Mouse (Mus musculus): ENCODE data around the gene Stk32c.
A peak's percentile ranks its signal among the peaks of the same experiment; 100 is the strongest.

Gene Stk32c

DNA sequence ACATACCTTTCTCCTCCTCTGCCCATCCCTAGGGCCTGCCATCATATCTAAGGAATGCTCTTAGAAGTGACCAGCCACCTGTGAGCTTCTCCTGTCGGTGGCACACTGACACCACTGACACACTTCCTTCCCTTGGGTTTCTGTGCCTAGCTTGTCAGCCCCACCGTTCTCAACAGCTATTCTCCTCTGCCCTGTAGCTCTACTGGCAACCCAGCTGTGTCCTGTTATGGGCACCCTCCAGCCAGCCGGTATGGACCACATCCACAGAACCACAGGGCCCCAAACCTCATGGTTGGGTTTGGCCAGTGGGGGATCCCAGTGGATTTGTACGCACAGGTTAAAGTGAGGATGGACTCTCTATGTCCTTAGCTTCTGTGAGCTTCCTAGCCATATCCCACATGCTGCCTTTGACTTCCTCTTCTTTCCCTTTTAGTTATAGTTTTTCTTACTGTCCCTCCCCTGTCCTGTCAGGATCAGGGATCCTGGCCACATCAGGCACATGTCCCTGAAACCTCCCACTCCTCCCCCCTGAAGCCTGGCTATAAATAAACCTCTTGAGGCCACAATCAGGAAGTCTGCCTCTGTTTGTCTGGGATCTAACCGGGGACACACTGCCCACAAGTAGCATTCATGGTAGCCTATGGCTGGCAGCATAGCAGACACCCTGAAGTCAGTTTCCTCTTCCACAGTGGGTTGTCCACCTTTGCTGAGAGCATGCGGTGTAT lies 15.5 kb upstream of the Stk32c start:
- DNase-seq (ENCODE audit: low spot score in 2 of 2), result no peak

GRCm38 (mm10) chr7:139226416-139226815 lies 13.3 kb upstream of the Stk32c start:
- DNase-seq (ENCODE audit: low spot score in 2 of 2), result no peak

DNA sequence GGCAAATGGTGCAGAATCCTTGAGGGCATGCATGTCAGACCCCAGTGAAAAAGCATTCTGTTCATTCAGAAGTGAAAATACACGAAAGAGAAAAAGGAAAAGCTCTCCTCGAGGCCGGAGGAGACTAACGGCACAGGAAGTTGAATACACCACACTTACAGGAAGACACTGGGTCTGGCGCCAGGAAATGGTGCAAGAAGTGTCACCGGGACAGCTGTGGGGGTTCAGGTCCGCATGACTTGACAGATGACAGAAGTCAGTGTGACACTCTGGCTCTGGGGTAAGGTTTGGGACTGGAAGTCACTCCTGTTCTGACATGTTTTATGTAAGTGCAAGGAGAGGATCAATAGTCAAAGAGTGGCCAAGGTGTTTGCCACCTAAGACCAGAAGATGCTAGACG lies 11.6 kb upstream of the Stk32c start:
- no peak for DNase-seq (ENCODE audit: low spot score in 2 of 2)

DNA sequence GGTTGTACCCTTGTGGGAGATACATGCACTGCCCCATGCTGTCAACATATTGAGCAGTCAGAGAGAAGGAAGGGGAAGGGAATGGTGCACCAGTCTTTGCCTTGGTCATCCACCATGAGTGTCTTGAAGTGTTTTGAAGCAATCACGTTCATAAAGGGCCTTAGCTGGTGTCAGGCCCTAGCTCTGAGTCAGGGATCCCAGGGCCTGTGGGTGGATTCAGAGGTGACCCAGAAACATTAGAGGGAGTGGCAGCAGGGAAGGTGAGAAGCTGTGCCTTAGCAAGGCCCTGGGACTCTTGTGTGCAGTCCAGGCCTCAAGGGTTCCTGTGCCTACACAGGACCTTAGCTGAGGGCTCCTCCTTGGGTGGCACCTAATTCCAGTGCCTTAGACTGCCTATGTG lies 11.0 kb upstream of the Stk32c start:
- no peak for DNase-seq (ENCODE audit: low spot score in 2 of 2)

- no peak for DNase-seq (ENCODE audit: low spot score in 2 of 2)
Measured at GRCm38 (mm10) chr7:139222341-139222740, 9.2 kb upstream of the Stk32c start.

GRCm38 (mm10) chr7:139221856-139222255 lies 8.7 kb upstream of the Stk32c start:
- no peak for DNase-seq (ENCODE audit: low spot score in 2 of 2)

DNA sequence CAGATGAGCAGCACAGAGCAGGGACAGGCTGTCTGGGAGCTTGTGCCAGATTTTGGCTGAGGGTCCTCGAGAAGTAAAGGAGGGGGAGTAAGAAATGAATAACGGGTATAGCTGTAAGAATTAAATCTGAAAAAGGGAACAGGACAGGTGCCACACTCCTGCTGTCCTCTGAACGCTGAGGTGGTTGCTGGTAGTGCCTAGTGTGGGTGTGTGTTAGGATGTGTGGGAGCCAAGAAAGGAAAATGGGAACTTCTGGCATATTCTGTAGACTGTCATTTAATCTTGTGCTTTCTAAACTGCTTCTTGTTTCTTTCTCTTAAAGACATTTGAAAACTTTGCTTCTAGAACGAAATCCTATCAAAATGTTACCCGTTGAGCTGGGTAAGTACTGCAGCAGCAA lies 8.0 kb upstream of the Stk32c start:
- no peak for DNase-seq (ENCODE audit: low spot score in 2 of 2)

DNA sequence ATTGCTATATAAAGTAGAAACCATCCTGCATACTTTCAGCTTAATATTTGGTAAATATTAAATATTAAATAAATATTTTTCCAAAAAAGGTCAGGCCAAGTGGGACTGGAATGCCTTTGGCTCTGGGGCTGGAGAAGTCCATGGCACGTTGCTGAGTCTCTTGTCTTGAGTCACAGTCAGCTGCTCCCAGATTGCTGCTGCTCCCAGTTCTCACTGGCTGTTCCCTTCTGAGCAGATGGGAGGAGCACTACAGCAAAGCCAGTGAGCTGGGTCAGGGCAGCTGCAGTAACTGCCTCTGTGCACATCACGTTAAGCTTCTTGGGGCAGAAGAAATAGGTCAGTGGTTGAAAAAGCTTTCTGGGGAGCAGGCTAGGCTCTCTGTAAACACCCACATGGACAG lies 7.2 kb upstream of the Stk32c start:
- no peak for DNase-seq (ENCODE audit: low spot score in 2 of 2)

DNA sequence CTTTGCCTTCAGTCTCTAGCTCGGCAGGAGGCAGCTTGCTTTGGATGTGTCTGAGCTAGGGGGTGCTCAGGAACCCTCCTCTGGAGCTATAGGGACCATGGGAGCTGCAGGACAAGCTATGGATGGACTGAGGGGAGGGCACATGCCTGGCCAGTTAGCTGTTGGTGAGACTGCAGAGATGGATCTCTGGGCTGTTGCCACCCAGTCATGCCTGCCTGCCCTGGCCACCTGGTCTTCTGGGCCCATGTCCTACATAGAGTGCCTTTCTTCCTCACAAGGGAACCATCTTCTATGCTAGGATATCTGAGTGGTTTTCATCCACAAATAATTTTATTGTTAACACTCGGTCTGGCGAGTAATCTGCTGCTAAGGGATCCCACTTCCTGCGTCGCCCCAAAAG lies 6.4 kb upstream of the Stk32c start:
- no peak for DNase-seq (ENCODE audit: low spot score in 2 of 2)

- no peak for DNase-seq (ENCODE audit: low spot score in 2 of 2)
Measured at GRCm38 (mm10) chr7:139218641-139219415, 5.7 kb upstream of the Stk32c start.

- no peak for DNase-seq (ENCODE audit: low spot score in 2 of 2)
Measured at GRCm38 (mm10) chr7:139217046-139217445, 3.9 kb upstream of the Stk32c start.

DNA sequence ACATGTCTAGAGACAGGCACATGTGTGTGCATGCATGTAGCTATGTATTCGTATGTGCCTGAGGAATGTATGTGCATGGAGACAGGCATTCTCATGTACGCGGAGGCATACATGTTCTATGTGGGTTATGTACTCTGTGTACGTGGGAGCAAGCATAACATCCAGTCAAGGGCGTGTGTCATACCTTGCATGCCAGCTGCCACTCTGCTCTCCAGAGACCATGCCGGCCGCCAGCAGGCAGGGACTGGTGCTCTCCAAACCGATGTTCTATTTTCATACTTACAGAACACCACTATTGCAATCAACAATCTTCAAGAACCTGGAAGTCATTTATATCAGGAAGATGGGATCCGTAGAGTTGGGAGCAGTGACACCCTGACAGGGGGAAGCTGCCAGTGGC lies 3.4 kb upstream of the Stk32c start:
- DNase-seq (ENCODE audit: low spot score in 2 of 2), result no peak

GRCm38 (mm10) chr7:139215946-139216345 lies 2.8 kb upstream of the Stk32c start:
- no peak for DNase-seq (ENCODE audit: low spot score in 2 of 2)

- no peak for DNase-seq (ENCODE audit: low spot score in 2 of 2)
Measured at GRCm38 (mm10) chr7:139215516-139215915, 2.4 kb upstream of the Stk32c start.

GRCm38 (mm10) chr7:139214596-139215340 lies 1.7 kb upstream of the Stk32c start:
- DNase-seq (ENCODE audit: low spot score in 2 of 2), result no peak

DNA sequence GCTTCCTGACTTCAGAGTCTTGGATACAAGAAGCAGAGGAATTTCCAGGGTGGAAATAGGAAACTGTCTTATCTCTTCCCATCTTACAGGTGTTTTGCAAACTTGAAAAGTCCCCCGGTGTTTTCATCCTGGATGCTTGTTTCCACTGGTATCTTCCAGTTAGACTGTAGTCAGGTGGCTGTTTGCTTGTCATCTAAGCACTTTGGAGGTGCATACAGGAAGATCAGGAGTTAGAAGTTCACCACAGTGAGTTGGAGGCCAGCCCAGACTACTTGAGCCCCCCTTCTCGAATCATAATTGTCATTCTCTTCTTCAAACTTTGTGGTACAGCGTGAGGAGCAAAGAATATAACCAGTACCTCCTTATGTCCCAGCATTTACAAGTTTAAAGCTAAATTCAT lies 1.1 kb upstream of the Stk32c start:
- no peak for DNase-seq (ENCODE audit: low spot score in 2 of 2)

DNA sequence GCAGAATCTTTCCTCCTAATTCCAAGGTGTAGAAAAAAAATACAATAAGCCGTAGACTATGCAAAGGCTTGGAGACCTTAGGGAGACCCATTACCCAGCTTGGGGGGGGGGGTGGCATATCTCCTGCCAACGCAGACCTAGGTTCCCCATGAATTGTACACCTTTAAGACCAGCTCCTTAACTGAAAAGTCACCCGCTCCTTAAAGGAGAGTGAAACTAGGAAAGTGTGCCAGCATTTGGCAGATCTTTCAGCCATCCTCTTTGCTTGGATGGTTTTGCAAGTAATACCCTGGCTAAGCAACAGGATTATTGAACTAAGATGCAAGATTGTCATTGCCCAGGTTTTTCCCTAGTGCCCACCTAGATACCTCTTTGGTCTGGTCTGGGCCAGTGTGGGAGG lies 644 bp upstream of the Stk32c start:
- no peak for DNase-seq (ENCODE audit: low spot score in 2 of 2)

DNA sequence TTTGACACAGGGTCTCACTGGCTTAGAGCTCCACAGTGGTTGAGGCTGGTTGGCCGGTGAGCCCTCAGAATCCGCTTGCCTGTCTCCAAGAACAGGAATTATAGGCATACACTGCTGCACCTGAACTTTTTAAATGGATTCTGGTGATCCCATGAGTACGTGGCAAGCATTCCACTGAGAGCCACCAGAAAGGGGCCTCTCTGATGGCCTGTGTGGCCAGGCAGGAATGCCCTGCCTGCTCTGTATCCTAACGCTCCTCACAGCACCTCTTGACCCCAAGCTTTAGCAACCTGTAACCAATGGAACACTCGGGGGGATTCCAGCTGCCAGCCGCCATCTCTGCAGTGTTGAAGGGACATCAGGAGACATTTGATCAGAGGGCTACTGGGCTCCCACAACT lies 1.3 kb downstream of the Stk32c start:
- DNase-seq (ENCODE audit: low spot score in 2 of 2), result no peak

GRCm38 (mm10) chr7:139208773-139209095 lies 4.4 kb downstream of the Stk32c start:
- no peak for DNase-seq (ENCODE audit: low spot score in 2 of 2)

- no peak for DNase-seq (ENCODE audit: low spot score in 2 of 2)
Measured at GRCm38 (mm10) chr7:139208023-139208772, 4.9 kb downstream of the Stk32c start.

GRCm38 (mm10) chr7:139201209-139201608 lies 11.9 kb downstream of the Stk32c start:
- DNase-seq (ENCODE audit: low spot score in 2 of 2), result no peak

- peak; percentile 59 to 60 for DNase-seq (ENCODE audit: low spot score in 2 of 2)
Measured at GRCm38 (mm10) chr7:139200108-139200507, 13.0 kb downstream of the Stk32c start.
